Mouse (Mus musculus) frontal cortex, adult (tissue): ENCODE measurements at regions not wholly inside any gene's neighbourhood (a gene's known extent, or its start where the extent isn't known, plus 50 kb on each side); places are given as distances from the start of the nearest gene placed in this dataset.

ENCODE experiments used
- ATAC-seq: cut with Nextera tagmentation; 2 replicates; pipeline ENCODE4 v1.9.2; 2017; ENCODE audit warnings: mild to moderate bottlenecking, moderate library complexity, mixed read lengths; ENCODE audit not compliant: low TSS enrichment

GRCm38 (mm10) chr13:107182544-107182943 is 160.6 kb upstream of the Kif2a start:
- peak; percentile 98 for ATAC-seq

GRCm38 (mm10) chr13:107179551-107179950 is 157.6 kb upstream of the Kif2a start:
- no peak for ATAC-seq

- ATAC-seq: no peak
These were observed 155.7 kb upstream of the Kif2a start for GRCm38 (mm10) chr13:107177595-107177994.

- no peak for ATAC-seq
These were observed 154.0 kb upstream of the Kif2a start for GRCm38 (mm10) chr13:107175891-107176290.

- ATAC-seq: peak; percentile 83
These were observed 146.7 kb upstream of the Kif2a start for GRCm38 (mm10) chr13:107168599-107169149.

GRCm38 (mm10) chr13:107167856-107168598 is 146.1 kb upstream of the Kif2a start:
- peak; percentile 32; the same call in 1 of the 2 replicates for ATAC-seq

- no peak for ATAC-seq
These were observed 129.6 kb upstream of the Kif2a start for GRCm38 (mm10) chr13:107151548-107151947.

GRCm38 (mm10) chr13:107141209-107141608 is 119.3 kb upstream of the Kif2a start:
- ATAC-seq: no peak

GRCm38 (mm10) chr13:107134125-107134524 is 112.2 kb upstream of the Kif2a start:
- no peak for ATAC-seq

- no peak for ATAC-seq
These were observed 104.7 kb upstream of the Kif2a start for GRCm38 (mm10) chr13:107126636-107127035.

- peak; percentile 52 for ATAC-seq
These were observed 102.3 kb upstream of the Kif2a start for GRCm38 (mm10) chr13:107124130-107124668.

GRCm38 (mm10) chr13:107113949-107114690 is 92.2 kb upstream of the Kif2a start:
- ATAC-seq: peak; percentile 97

- no peak for ATAC-seq
These were observed 86.1 kb upstream of the Kif2a start for GRCm38 (mm10) chr13:107108045-107108444.

GRCm38 (mm10) chr13:107107572-107107971 is 85.6 kb upstream of the Kif2a start:
- ATAC-seq: no peak

- no peak for ATAC-seq
These were observed 83.6 kb upstream of the Kif2a start for GRCm38 (mm10) chr13:107105510-107105909.

- peak; percentile 98 for ATAC-seq
These were observed 79.7 kb upstream of the Kif2a start for GRCm38 (mm10) chr13:107101598-107101997.

- no peak for ATAC-seq
These were observed 79.0 kb upstream of the Kif2a start for GRCm38 (mm10) chr13:107100852-107101325.

GRCm38 (mm10) chr13:107100116-107100515 is 78.2 kb upstream of the Kif2a start:
- ATAC-seq: no peak

GRCm38 (mm10) chr13:107097005-107097404 is 75.1 kb upstream of the Kif2a start:
- ATAC-seq: no peak

GRCm38 (mm10) chr13:107094976-107095716 is 73.2 kb upstream of the Kif2a start:
- no peak for ATAC-seq

GRCm38 (mm10) chr13:107094487-107094886 is 72.6 kb upstream of the Kif2a start:
- no peak for ATAC-seq

- no peak for ATAC-seq
These were observed 71.8 kb upstream of the Kif2a start for GRCm38 (mm10) chr13:107093683-107094082.
